Mouse (Mus musculus): ENCODE measurements around the gene Gm20792.
"Not testable (repeated sequence)": the region's sequence is repeated elsewhere in the genome, so short reads cannot be mapped to it uniquely, and the experiment has no call there.

Gene Gm20792

GRCm38 (mm10) chrY:48311555-48311954 is at the start of gene Gm20792:
Gene Gm20792, plus strand, starts transcription at chrY:48311855.
- not testable (repeated sequence) for DNase-seq

All from kidney, adult 18-20 months (tissue).